Mouse (Mus musculus) G1E (cell line): Measurements from ENCODE around the gene 4931409K22Rik.

Experiments
- CTCF ChIP-seq: IDR thresholded peaks from 2 replicates; pipeline ENCODE4 v1.5.1; 2012; ENCODE audit warnings: low read depth, low read length, inconsistent platforms, mixed read lengths
- GATA1 ChIP-seq: IDR thresholded peaks from 2 replicates; pipeline ENCODE4 v1.6.1; 2012; ENCODE audit warnings: borderline replicate concordance, low read length, inconsistent platforms, mixed read lengths
- GATA2 ChIP-seq: IDR thresholded peaks from 2 replicates; pipeline ENCODE4 v1.6.1; 2012; ENCODE audit warnings: low read depth, low read length, inconsistent platforms, borderline replicate concordance
- POLR2AphosphoS5 ChIP-seq: IDR thresholded peaks from 2 replicates; pipeline ENCODE4 v1.6.1; 2012; ENCODE audit warnings: low read depth, low read length, inconsistent platforms; ENCODE audit not compliant: insufficient replicate concordance
- TAL1 ChIP-seq: conservative IDR thresholded peaks from 2 replicates; pipeline ENCODE4 v1.6.1; 2012; ENCODE audit warnings: low read depth, low read length, inconsistent platforms, mixed read lengths

DNA sequence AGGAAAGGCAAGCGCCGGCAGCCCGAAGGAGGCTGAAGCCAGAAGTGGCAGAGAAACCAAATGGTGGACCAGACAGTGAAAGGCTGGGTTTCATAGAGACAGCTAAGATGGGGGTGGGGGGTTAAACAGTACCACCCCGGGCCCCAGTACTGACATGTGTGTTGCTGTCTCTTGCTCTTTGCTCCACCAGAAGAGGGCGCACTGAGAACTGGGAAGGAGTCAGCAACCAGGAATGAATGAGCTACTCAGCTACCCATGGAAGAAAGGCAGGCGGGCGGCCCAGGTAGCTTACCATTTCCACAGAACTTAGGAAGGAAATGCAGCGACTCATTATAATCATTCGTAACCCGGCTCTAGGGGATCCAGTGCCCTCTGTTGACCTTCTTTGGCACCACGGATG, 46.0 kb downstream of the 4931409K22Rik start:
- TF ChIP-seq CTCF (no peak), TAL1 (no peak), GATA1 (no peak), POLR2AphosphoS5 (no peak), GATA2 (no peak)
